Mouse (Mus musculus) E14TG2a.4 (cell line): ENCODE results near the gene Cd300ld2.

Experiments used
- CTCF ChIP-seq: conservative IDR thresholded peaks from 2 replicates; pipeline ENCODE4 v1.5.1; 2014; ENCODE audit warnings: low read length
- POU5F1 ChIP-seq: IDR thresholded peaks from 2 replicates; pipeline ENCODE4 v1.6.1; 2014; ENCODE audit warnings: low read length, borderline replicate concordance

- TF ChIP-seq CTCF (no peak), POU5F1 (no peak)
Measured at GRCm38 (mm10) chr11:114989793-114990192, 26.2 kb downstream of the Cd300ld2 start, which contains the start of gene Cd300ld.
